Mouse (Mus musculus) layer of hippocampus, postnatal 10 days (tissue): ENCODE measurements at regions not wholly inside any gene's neighbourhood (a gene's known extent, or its start where the extent isn't known, plus 50 kb on each side); places are given as distances from the start of the nearest gene placed in this dataset.
A peak's percentile ranks its signal among the peaks of the same experiment; 100 is the strongest.
"Not testable (repeated sequence)": the region's sequence is repeated elsewhere in the genome, so short reads cannot be mapped to it uniquely, and the experiment has no call there.

ENCODE experiments used
- DNase-seq, 2 experiments: peaks; one replicate each; pipeline ENCODE4 v3.0.0; 2021; ENCODE audit warnings: low spot score in 2 of 2

DNA sequence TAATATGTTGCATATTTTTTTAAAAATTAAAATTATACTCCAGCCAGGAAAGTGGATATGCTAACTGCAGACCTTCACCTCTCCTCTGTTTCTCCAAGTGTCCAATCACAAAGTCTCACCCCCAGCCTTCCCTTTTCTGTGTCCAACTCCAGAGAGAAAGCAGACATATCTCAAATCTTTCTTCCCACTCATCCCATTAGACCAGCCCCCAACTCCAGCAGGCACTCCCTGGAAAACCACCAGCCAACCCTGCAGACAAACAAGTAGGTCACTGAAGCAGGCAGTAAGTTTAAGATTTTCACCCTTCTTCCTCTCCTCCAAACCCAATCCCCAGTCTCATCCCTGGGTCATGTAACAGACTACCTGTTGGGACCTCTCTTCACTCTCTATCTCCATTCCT is 94.2 kb upstream of the Ptgfr start:
- DNase-seq: no peak

DNA sequence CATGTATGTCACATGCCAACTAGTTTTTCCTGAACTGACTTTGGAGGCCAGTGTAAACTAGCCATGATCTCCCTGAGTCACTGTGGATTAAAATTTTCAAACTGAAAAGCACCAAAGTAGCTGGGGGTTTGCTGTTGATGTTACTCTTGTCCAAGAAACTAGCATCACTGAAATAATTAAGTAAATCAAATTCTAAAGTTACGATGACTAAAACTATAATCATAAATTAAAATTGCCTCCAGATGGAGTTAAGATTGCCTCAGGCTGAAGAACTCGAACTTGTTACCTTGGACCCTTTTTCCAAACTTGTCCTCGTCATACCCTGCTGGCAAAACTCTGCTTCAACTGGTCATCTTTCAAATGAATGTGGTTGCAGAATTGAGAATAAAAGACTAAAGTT is 93.7 kb upstream of the Ptgfr start:
- no peak for DNase-seq

DNA sequence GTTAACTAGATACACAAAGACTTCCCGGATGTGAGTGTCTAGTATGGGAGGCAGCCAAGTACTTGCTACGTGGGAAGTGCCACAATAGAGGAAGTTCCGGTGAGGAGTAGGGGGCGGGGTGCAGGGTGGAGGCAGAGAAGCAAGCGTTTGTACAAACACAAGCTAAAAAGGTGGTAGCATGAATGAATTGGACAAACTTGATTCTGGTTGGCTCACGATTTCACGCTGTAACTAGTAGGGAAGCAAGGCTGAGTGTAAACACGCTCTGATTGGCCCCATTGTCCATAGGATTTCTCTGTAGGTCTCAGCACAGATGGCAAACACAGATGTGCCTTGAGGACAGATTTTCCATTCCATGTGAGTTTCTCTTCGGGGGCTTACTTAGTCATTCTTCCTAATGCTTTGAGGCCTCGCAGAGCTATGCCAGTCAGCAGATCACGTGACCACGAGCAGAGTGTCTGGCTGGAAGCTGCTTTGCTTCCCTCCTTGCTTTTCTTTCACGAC is 76.6 kb upstream of the Ptgfr start:
- no peak for DNase-seq

DNA sequence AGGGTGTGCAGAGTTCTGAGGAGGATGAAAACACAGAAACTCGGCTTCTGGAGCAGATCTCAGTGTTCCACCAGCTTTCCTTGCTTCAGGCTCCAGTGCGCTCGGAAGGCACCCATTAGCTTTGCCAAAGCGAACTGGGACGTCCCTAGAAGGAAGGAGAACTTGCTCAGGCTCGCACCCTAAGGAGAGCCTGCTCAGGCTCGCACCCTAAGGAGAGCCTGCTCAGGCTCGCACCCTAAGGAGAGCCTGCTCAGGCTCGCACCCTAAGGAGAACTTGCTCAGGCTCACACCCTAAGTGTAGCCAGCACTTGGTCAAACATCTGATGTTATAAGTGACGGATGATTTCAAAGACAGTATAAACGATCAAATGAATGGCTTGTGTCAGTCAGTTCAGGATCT is 74.9 kb upstream of the Ptgfr start:
- not testable (repeated sequence) for DNase-seq

DNA sequence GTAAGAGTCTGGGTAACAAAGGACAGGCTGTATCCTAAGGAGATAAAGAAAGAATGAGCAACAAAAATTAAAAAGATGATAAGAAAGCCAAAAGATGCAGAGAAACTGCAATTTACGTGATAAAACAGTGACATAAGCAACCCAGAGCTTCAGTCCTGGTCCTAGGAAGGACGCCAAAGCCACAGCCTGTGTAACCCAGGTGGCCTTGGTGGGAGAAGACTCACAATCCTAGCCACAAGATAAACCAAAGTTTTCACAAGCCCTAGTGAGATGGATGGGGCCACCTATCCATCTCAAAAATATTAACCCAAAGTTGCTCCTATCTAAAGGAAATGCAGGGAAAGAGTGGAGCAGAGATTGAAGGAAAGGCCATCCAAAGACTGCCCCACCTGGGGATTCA is 73.4 kb upstream of the Ptgfr start:
- no peak for DNase-seq

DNA sequence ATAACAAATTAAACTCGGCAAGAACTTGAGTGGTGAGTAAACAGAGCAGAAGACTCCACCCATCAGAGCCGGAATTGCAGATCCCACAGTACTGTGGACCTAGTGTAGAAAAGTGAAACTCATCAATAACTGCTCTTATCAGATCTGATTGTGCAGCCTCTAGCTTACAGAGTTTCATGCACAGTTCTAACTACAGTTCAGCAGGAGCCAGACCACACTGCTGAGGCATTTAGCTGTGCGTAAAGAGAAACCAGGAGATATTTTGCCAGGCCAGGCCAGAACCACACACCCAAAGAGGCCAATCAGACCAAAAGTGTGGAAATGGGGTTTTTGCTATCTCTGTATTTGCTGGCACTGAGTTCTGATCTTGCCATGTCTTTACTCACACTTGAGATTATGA is 71.9 kb upstream of the Ptgfr start:
- no peak for DNase-seq

DNA sequence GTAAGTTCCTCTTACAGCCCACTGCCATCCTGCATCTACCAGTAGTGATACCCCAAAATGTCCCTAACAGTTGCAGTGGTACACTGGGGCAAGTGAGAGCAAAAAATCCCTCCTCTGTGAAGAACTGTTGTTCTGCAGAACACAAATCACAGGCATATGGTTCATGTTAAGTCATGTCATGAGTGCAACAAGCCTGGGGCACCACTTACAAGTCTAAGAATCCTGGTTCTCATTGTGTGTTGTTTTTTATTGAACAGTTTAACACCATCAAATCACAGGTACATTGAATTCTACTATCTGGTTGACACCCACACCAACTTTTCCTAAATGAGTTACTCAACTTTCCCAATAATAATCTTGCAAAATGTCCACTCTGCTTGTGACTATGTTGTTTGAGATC is 71.5 kb upstream of the Ptgfr start:
- no peak for DNase-seq

DNA sequence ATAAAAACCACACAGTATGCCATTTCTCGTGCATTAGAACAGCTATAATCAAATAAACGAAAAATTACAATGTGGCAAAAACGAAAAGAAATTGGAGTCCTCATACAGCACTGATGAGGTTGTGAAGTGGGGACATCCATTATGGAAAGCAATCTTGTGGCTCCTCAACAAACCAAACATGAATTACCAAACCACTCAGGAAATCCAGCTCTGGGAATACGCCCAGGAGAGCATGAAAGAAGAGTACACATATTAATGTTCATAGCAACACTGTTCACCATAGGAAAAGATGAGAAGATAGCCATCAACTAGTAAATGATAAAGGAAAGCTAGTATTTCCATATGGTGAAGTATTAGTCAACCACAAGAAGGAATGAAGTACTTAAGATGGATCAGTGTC is 68.3 kb upstream of the Ptgfr start:
- DNase-seq: no peak

DNA sequence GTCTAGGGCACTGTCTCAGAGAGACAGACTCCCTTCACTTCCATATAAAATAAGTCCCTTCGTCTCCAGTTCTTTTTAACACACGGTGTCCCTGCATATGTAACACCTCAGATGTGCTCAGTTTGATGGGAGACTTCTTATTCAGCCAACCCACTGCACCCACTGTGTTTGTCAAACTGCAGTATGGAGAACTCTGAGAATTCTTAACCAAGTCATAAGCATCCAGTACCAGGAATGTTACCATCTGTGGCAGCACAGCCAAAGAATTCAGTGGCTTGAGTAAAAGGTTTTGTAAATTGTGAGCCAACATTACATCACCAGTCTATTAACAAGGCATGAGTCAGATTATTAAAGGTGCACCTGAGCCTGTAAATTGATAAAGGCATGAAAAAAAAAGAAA is 65.7 kb upstream of the Ptgfr start:
- DNase-seq: no peak

DNA sequence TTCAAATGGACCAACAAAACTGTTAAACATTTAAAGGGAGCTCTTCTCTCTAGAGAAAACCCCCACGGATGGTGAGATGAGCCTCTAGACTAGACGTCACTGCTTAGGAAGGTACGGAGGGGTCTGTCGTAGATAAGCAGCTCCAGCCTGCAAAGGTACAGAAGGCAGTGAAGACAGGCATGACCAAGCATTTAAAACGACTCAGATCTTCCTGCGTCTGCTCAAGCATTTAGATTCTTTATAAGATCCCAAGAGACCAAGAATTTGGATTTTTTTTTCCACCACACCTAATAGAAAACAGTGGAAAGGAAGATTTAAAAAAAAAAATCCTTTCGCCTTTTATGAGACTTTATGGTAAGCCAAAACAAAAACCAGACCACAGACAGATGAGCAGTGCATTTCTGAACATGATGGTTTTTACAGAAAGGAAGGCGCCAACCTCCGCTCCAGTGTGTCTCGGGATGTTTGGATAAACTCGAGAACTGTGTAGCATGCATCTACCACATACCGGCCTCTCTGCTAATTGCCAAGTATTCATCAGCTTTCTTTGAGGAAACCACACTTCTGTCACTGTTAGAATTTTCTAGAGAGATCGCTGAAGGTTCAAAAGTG is 64.9 kb upstream of the Ptgfr start:
- no peak for DNase-seq

DNA sequence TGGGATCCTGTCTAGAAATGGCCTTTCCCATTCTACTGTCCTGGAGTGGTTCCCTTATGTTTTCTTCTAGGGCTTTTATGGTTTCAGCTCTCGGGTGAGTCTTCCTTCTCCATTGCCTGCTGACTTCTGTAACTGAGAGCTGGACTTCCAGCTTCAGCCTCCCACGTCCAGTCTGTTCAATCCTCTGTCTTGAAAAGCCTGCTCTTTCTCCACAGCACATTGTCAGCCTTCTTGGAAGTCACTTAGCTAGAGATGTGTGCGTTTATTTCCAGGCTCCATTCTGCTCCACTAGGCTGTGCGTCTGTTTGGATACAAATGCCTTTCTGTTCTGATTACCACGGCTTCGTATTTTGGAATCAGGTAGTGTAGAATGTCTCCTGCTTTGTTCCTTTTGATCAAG is 62.2 kb upstream of the Ptgfr start:
- DNase-seq: no peak

DNA sequence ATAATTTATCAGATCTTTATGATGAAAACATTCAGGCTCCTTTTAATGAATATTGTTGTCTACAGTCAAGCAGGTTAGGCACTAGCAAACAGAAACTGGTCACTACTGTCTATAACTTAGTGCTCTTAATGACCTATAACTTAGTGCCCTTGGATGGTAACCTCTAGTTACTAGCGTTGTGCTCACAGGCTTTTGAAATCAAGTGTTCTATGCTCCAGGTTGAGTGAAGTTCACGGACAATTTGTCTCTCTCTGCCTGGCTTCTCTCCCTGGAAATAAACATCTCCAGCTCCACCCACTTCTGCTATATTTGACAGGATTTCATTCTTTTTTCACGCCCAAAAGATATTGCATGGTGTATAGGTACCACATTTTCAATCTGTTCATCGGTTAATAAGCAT is 61.7 kb upstream of the Ptgfr start:
- DNase-seq: no peak

DNA sequence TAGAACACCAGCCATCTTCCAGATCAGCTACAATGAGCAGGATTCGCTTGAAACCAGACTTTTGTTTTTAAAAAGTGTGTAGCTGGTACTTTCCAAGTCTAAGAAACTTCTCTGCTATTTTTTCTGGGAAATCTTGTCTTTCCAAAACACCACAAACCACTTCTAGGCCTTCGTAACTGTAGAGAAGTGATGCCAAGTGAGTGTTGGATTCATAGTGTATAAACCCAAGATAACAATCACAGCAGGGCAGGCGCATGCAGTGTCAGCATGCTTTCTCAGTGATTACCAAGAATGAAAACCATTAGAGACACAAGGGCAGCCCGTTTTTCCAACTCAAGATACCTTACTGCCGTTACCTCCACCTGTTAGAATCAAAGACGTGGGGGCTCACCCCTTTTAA is 58.9 kb upstream of the Ptgfr start:
- DNase-seq: no peak

DNA sequence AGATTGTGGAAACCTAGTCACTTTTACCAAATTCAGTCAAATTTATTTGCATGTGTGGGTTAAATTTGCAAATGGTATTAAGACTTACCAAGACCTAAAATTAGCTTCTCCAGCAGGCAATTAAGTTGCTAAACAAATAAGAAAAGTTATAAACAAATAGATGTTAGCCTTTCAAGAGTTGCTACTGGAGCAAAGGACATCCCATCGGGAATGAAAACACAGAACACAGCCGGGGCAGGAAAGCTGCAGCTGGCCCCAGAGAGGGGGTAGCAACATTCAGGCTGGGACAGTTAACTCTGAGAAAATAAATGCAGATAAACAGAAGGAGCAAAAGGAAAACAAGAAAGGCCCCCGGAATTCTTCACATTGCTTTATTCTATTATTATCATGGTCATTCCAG is 57.3 kb upstream of the Ptgfr start:
- DNase-seq: no peak

DNA sequence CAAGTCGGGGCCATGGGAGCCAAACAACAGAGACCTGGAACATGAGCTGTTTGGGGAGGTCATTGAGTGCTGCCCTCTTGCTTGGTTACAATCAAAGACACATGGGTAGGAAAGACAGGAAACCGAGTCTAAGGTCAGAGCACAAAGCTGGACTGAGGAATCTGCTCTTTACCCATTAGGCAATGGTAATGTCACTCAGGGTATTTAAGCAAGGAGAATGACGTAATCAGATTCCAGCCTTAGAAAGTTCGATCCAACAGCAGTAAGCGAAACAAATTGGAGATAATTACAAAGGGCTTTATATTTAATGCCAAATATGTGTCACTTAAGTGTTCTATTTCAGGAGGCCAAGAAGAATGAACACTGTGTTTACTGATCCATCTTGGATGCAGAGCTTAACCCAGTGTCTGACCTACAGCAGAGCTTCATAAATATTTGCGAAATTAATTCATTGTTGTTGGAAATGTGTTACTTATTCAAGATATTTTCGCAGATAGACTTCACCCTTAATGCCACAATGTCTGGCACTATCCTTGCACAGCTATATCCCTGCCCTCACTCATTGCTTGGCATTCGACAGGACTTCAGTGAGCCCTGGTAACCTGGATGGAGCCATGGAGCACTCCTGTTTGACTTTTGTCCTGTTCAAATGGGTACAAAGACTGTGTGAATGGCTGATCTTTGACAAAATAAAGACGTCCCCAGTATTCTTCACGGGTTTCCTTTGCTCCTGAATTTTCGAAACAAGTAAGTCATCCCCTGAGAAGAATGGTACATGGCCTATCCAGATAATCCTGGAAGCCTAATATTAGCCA is 56.2 kb upstream of the Ptgfr start:
- no peak for DNase-seq

DNA sequence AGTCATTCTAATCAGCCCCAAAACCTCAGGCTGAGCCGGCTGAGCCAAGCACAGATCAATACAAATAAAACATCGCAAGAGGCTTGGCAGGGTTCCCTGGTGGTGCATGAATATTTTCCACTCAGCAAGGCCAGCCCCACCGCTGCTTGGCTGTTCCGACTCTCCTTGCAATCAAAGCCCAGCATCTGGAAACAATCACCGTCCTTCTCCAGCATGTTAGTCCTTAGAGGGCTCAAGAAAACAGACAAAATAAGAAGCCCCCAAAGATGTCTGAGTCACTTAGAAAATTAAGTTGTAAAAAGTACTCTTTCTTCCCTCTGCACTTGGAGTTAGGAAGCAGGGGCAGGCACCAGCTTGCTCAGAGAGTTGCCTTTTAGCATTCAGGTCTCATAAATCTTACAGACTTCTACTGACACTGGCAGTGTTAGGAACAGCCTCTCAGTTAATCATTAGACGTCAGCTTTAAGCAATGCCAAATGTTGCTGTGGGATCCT is 54.4 kb upstream of the Ptgfr start:
- DNase-seq: peak; percentile 21 to 49

DNA sequence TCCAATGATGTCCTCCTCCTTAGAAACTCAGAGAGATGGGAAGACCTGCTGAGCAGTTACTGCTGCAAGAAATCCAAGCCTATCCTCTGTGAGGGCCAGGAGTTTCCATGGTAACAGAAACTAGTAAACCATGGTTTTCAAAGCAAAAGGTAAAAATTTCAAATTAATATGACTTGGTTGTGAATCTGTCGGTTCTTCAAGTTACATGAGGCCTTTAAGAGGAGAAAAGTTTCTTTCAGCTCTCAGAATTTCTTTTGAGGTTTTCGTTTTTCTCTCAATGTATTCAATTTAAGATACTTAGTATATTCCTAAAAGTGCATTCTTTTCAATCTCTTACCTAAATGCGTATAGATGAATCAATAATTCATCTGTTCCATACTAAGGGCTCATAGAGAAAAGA is 53.9 kb upstream of the Ptgfr start:
- no peak for DNase-seq

DNA sequence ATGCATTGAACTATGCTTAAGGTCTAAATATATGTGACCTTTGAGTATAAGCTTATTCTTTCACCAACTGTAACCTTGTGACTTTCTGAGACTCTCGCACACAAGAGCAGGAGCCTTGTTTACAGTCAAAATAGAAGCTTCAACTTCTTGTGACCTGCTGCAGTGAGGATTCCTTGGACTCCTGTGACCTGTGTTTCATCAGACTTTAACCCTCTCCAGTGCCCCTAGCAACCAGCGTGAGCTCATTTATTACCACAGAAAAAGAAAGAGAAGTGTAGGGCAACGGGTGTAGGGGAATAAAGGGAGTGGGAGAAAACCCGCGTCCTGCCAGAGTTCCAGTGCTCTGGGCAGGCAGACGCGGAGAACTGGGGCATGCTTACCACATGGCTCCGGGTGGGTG is 52.3 kb upstream of the Ptgfr start:
- DNase-seq: no peak
